Mouse (Mus musculus) CH12.LX (cell line): Measurements from ENCODE around the gene Cdh23.

ENCODE experiments used
- BHLHE40 ChIP-seq: IDR thresholded peaks from 2 replicates; pipeline ENCODE4 v1.6.1; 2011; ENCODE audit warnings: mild to moderate bottlenecking, low read depth, low read length, improper control_type of control experiment
- CTCF ChIP-seq, 2 experiments: IDR thresholded peaks in 1 of 2; conservative IDR thresholded peaks in 1 of 2; 2 replicates each; pipeline ENCODE4 v1.5.1; 2011 to 2012; ENCODE audit warnings: low read depth in 2 of 2, low read length in 2 of 2, improper control_type of control experiment in 1 of 2, inconsistent platforms in 1 of 2, mild to moderate bottlenecking in 1 of 2, moderate library complexity in 1 of 2
- HCFC1 ChIP-seq: IDR thresholded peaks from 2 replicates; pipeline ENCODE4 v1.6.1; 2012; ENCODE audit warnings: low read depth, mild to moderate bottlenecking, inconsistent platforms, low read length, improper control_type of control experiment
- JUND ChIP-seq: conservative IDR thresholded peaks from 2 replicates; pipeline ENCODE4 v1.6.1; 2011; ENCODE audit warnings: low read depth, low read length, improper control_type of control experiment
- KAT2A ChIP-seq: IDR thresholded peaks from 2 replicates; pipeline ENCODE4 v1.6.1; 2012; ENCODE audit warnings: low read length, improper control_type of control experiment, inconsistent platforms; ENCODE audit not compliant: insufficient replicate concordance
- MAFK ChIP-seq: IDR thresholded peaks from 2 replicates; pipeline ENCODE4 v1.6.1; 2011; ENCODE audit warnings: low read length, improper control_type of control experiment; ENCODE audit not compliant: insufficient replicate concordance
- MAX ChIP-seq: IDR thresholded peaks from 2 replicates; pipeline ENCODE4 v1.6.1; 2011; ENCODE audit warnings: low read length, improper control_type of control experiment
- POLR2A ChIP-seq: IDR thresholded peaks from 2 replicates; pipeline ENCODE4 v1.6.1; 2011; ENCODE audit warnings: low read depth, mild to moderate bottlenecking, improper control_type of control experiment, low read length
- TCF12 ChIP-seq: IDR thresholded peaks from 2 replicates; pipeline ENCODE4 v1.6.1; 2014; ENCODE audit warnings: low read depth, mild to moderate bottlenecking, inconsistent platforms, low read length, improper control_type of control experiment
- USF1 ChIP-seq: IDR thresholded peaks from 2 replicates; pipeline ENCODE4 v1.6.1; 2014; ENCODE audit warnings: low read depth, mild to moderate bottlenecking, inconsistent platforms, low read length, improper control_type of control experiment

DNA sequence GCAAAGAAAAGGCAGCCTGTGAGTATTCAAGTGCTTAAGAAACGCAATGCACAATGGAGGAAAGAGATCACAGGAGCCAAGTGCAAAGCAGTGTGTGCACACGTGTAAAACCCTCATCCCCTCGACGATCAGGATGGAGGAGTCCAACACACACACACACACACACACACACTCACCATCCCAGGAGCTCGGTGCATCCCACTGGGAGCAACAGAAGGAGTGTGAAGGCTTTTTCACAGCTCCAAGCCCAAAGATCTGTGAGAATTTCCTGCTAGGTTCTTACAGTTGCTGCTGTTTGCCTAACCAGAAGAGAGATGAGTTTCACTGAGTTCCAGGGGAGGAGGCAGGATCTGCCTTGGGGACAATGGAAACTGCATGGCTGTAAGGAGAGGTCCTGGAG, 35.5 kb upstream of the Cdh23 start:
- TF ChIP-seq BHLHE40 (no peak), CTCF (conservative IDR thresholded peaks at IDR 0.05 in 1 of 2, IDR thresholded peaks at IDR 0.05 in 1 of 2; ENCODE audit: low read depth in 2 of 2, low read length in 2 of 2) (no peak), POLR2A (no peak), HCFC1 (no peak), TCF12 (no peak), MAFK (no peak), JUND (no peak), KAT2A (no peak), MAX (no peak), USF1 (no peak)
